Mouse (Mus musculus) cortical plate, adult 2 months (tissue): Measurements from ENCODE around the gene Chac2.
"Not testable (repeated sequence)": the region's sequence is repeated elsewhere in the genome, so short reads cannot be mapped to it uniquely, and the experiment has no call there.

Source experiments
- CTCF ChIP-seq: fragments of 200-500 bp; IDR thresholded peaks from 2 replicates; pipeline ENCODE4 v1.5.1; 2011; ENCODE audit warnings: mild to moderate bottlenecking, control low read depth, low read length; ENCODE audit not compliant: insufficient read depth; ENCODE audit errors: extremely low read depth
- POLR2A ChIP-seq: fragments of 200-500 bp; IDR thresholded peaks from 2 replicates; pipeline ENCODE4 v1.6.1; 2011; ENCODE audit warnings: mild to moderate bottlenecking, low read length, control low read depth; ENCODE audit not compliant: insufficient read depth; ENCODE audit errors: extremely low read depth

DNA sequence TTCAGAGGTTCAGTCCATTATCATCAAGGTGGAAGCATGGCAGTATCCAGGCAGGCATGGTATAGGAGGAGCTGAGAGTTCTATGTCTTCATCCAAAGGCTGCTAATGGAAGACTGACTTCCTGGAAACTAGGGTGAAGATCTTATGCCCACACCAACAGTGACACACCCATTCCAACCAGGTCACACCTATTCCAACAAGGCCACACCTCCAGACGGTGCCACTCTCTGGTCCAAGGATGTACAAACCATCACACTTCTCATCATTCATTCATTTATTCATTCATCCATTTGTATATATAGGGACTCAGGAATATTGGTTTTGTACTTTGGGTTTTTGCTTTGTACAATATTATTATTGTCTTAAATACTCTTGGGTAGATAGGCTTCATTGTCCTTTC is 23.5 kb upstream of the Chac2 start:
- TF ChIP-seq CTCF, POLR2A: not testable (repeated sequence)
